Comparison of ENCODE assay signal across 8 mouse cellular contexts in genomic region chr4:41755338-41756305, GRCm38 (mm10). TPM values are rescaled to one million over a fixed set of nuclear protein-coding genes. Genes with fewer than 3 reads are reported as not detected.
DNase-seq lines count a peak whose midpoint lies in the region; ATAC-seq and TF ChIP-seq lines count a peak whose summit lies in the region.

Gene Sigmar1 (minus strand): TSS chr4:41756157.

- H3K4me2 ChIP-seq in CH12.LX (ENCODE audit: insufficient read depth, low read depth, poor library complexity, severe bottlenecking): peak within 1 kb of the TSS; percentile 64
- peak within 1 kb of the TSS; percentile 86 for H3K4me2 ChIP-seq in forebrain, embryonic 12.5 days
- peak within 1 kb of the TSS; percentile 80 for H3K4me2 ChIP-seq in heart, embryonic 16.5 days (ENCODE audit: low read depth, low read length)
- peak within 1 kb of the TSS; percentile 68 for H3K4me2 ChIP-seq in liver, embryonic 14.5 days (ENCODE audit: low read depth)
- peak within 1 kb of the TSS; percentile 85 for H3K4me2 ChIP-seq in stomach, embryonic 15.5 days

- H3K27ac ChIP-seq in CH12.LX (ENCODE audit: insufficient read depth, low read depth): peak within 1 kb of the TSS; percentile 17; the same call in 1 of the 2 replicates
- peak within 1 kb of the TSS; percentile 77 for H3K27ac ChIP-seq in forebrain, embryonic 12.5 days
- H3K27ac ChIP-seq in heart, embryonic 16.5 days (ENCODE audit: low read length): peak within 1 kb of the TSS; percentile 97
- peak within 1 kb of the TSS; percentile 47 for H3K27ac ChIP-seq in liver, embryonic 14.5 days
- H3K27ac ChIP-seq in stomach, embryonic 15.5 days: peak within 1 kb of the TSS; percentile 91

- ATAC-seq in forebrain, embryonic 12.5 days (ENCODE audit: low FRiP score): peak; percentile 72
- peak; percentile 71 for ATAC-seq in heart, embryonic 16.5 days (replicated peaks; ENCODE audit: extremely low read depth, insufficient read depth, low FRiP score)
- ATAC-seq in liver, embryonic 14.5 days (ENCODE audit: insufficient read depth): peak; percentile 81
- ATAC-seq in stomach, embryonic 15.5 days (ENCODE audit: insufficient read depth, low FRiP score, low read depth): peak; percentile 64

- peak within 1 kb of the TSS; percentile 75 to 86 (median 85) for H3K4me3 ChIP-seq in CH12.LX (replicated peaks in 1 of 3; ENCODE audit: low read depth in 2 of 3, low read length in 2 of 3, poor library complexity in 1 of 3)
- peak within 1 kb of the TSS; percentile 65 for H3K4me3 ChIP-seq in forebrain, embryonic 12.5 days (replicated peaks)
- peak within 1 kb of the TSS; percentile 85 for H3K4me3 ChIP-seq in heart, embryonic 16.5 days (ENCODE audit: low read length)
- H3K4me3 ChIP-seq in liver, embryonic 14.5 days (ENCODE audit: insufficient read depth in 1 of 2, low read depth in 2 of 2, low read length in 2 of 2): peak within 1 kb of the TSS; percentile 64 to 66
- H3K4me3 ChIP-seq in stomach, embryonic 15.5 days (replicated peaks): peak within 1 kb of the TSS; percentile 68

- H3K27me3 ChIP-seq in CH12.LX (replicated peaks): peaks cover 9% of the 10 kb centered on the region
- H3K27me3 ChIP-seq in forebrain, embryonic 12.5 days: 0 out of 2 replicates have a peak, but pooled peaks cover 12% of the 10 kb centered on the region
- no peaks in the 10 kb centered on the region for H3K27me3 ChIP-seq in heart, embryonic 16.5 days (ENCODE audit: control insufficient read depth, insufficient read depth, low read length)
- H3K27me3 ChIP-seq in liver, embryonic 14.5 days (ENCODE audit: control insufficient read depth, insufficient read depth, low read length): no peaks in the 10 kb centered on the region
- no peaks in the 10 kb centered on the region for H3K27me3 ChIP-seq in stomach, embryonic 15.5 days (replicated peaks)

- TF ChIP-seq RAD21 in CH12.LX (IDR thresholded peaks at IDR 0.05; ENCODE audit: low read depth, low read length): peak; percentile 83

- dilution Hi-C loops in CH12.LX (cut with MboI; ENCODE audit: extremely low pct_ligation_motif_present, extremely low pct_unique_long_range_greater_than_20kb, low sequenced_read_pairs): no loop called here

- TF ChIP-seq POLR2A in CH12.LX (IDR thresholded peaks at IDR 0.05; ENCODE audit: low read depth, low read length): peak; percentile 76

- WGBS in forebrain, embryonic 12.5 days: under 1% methylated on average over 57 of the region's 57 CpGs
- under 1% methylated on average over 56 of the region's 57 CpGs for WGBS in heart, embryonic 16.5 days
- WGBS in liver, embryonic 14.5 days (ENCODE audit: insufficient replicate concordance): under 1% methylated on average over 57 of the region's 57 CpGs
- WGBS in stomach, embryonic 15.5 days: under 1% methylated on average over 57 of the region's 57 CpGs

- no peaks in the 10 kb centered on the region for H3K9me3 ChIP-seq in CH12.LX (replicated peaks; ENCODE audit: low read length)
- H3K9me3 ChIP-seq in forebrain, embryonic 12.5 days: no peaks in the 10 kb centered on the region
- no peaks in the 10 kb centered on the region for H3K9me3 ChIP-seq in heart, embryonic 16.5 days (replicated peaks; ENCODE audit: control insufficient read depth, low read length)
- H3K9me3 ChIP-seq in liver, embryonic 14.5 days (ENCODE audit: control insufficient read depth, low read length): no peaks in the 10 kb centered on the region
- H3K9me3 ChIP-seq in stomach, embryonic 15.5 days: no peaks in the 10 kb centered on the region

- no peaks in the 10 kb centered on the region for H3K79me2 ChIP-seq in CH12.LX (replicated peaks; ENCODE audit: control insufficient read depth, extremely low read depth, insufficient read depth, poor library complexity, severe bottlenecking)

- in situ Hi-C loops in CH12.LX (cut with MboI; ENCODE audit: low pct_ligation_motif_present, low pct_unique_long_range_greater_than_20kb, low sequenced_read_pairs): no loop called here

- TF ChIP-seq EP300 in CH12.LX (IDR thresholded peaks at IDR 0.05; ENCODE audit: low read length): no peak
- no peak for TF ChIP-seq EP300 in liver, embryonic 14.5 days (IDR thresholded peaks at IDR 0.05; ENCODE audit: low read depth)

- peaks cover 6 to 31% of the 10 kb centered on the region in 2 experiments for H3K4me1 ChIP-seq in CH12.LX (ENCODE audit: control insufficient read depth in 1 of 2, insufficient read depth in 2 of 2)
- peaks cover 23% of the 10 kb centered on the region for H3K4me1 ChIP-seq in forebrain, embryonic 12.5 days
- peaks cover 30% of the 10 kb centered on the region for H3K4me1 ChIP-seq in heart, embryonic 16.5 days (ENCODE audit: control insufficient read depth, insufficient read depth, low read length)
- peaks cover 10 to 22% of the 10 kb centered on the region in 2 experiments for H3K4me1 ChIP-seq in liver, embryonic 14.5 days (replicated peaks; ENCODE audit: control insufficient read depth in 2 of 2, insufficient read depth in 2 of 2, low read length in 1 of 2)
- H3K4me1 ChIP-seq in stomach, embryonic 15.5 days: peaks cover 18% of the 10 kb centered on the region

- peak; percentile 44 to 89; a peak in 3 of 4 replicates for TF ChIP-seq CTCF in CH12.LX (conservative IDR thresholded peaks at IDR 0.05 in 1 of 2, IDR thresholded peaks at IDR 0.05 in 1 of 2; ENCODE audit: low read depth in 2 of 2, low read length in 2 of 2)
- peak; percentile 92 for TF ChIP-seq CTCF in liver, embryonic 14.5 days (IDR thresholded peaks at IDR 0.05; ENCODE audit: low read depth)

- H3K36me3 ChIP-seq in CH12.LX (replicated peaks in 1 of 2; ENCODE audit: control insufficient read depth in 1 of 2, insufficient read depth in 1 of 2, low read length in 1 of 2): peaks cover 13 to 41% of the 10 kb centered on the region in 2 experiments
- H3K36me3 ChIP-seq in forebrain, embryonic 12.5 days (replicated peaks): no peaks in the 10 kb centered on the region
- peaks cover 11% of the 10 kb centered on the region for H3K36me3 ChIP-seq in heart, embryonic 16.5 days (ENCODE audit: control insufficient read depth, insufficient read depth)
- no peaks in the 10 kb centered on the region; the same call in 1 of the 2 replicates for H3K36me3 ChIP-seq in liver, embryonic 14.5 days (replicated peaks; ENCODE audit: control insufficient read depth, insufficient read depth, low read depth)
- no peaks in the 10 kb centered on the region for H3K36me3 ChIP-seq in stomach, embryonic 15.5 days

- DNase-seq in CH12.LX (ENCODE audit: extremely low read depth): peak; percentile 86
- DNase-seq in c-Kit-positive CD71-positive TER-119-negative erythroid progenitor cells, embryonic 14.5 days (ENCODE audit: low read depth): peak; percentile 77
- peak; percentile 89 to 93 for DNase-seq in kidney, postnatal 36 days
- DNase-seq in liver, embryonic 14.5 days (ENCODE audit: low read depth in 3 of 3, low spot score in 3 of 3): peak; percentile 75 to 78 (median 76)
- DNase-seq in neural tube, embryonic 10.5 days (ENCODE audit: extremely low spot score, low spot score): peak; percentile 85

- H3K9ac ChIP-seq in CH12.LX (ENCODE audit: insufficient read depth, low read depth): peak within 1 kb of the TSS; percentile 63
- peak within 1 kb of the TSS; percentile 62 for H3K9ac ChIP-seq in forebrain, embryonic 12.5 days
- peak within 1 kb of the TSS; percentile 87 for H3K9ac ChIP-seq in heart, embryonic 16.5 days (ENCODE audit: low read length)
- peak within 1 kb of the TSS; percentile 59 for H3K9ac ChIP-seq in liver, embryonic 14.5 days (replicated peaks)
- peak within 1 kb of the TSS; percentile 63 for H3K9ac ChIP-seq in stomach, embryonic 15.5 days

TF ChIP-seq in CH12.LX, 34 proteins besides CTCF, POLR2A, EP300 and RAD21 (continues in another document):
- TF ChIP-seq ZKSCAN1 (IDR thresholded peaks at IDR 0.05; ENCODE audit: borderline replicate concordance, low read depth, low read length) (no peak), RCOR1 (conservative IDR thresholded peaks at IDR 0.05; ENCODE audit: low read depth, low read length) (no peak), ZC3H11A (IDR thresholded peaks at IDR 0.05; ENCODE audit: low read depth, low read length) (no peak), ETS1 (conservative IDR thresholded peaks at IDR 0.05; ENCODE audit: low read depth, low read length) (no peak), SIN3A (IDR thresholded peaks at IDR 0.05; ENCODE audit: low read length) (peak; percentile 63; the same call in 1 of the 2 replicates), KAT2A (IDR thresholded peaks at IDR 0.05; ENCODE audit: insufficient replicate concordance, low read length) (no peak), USF2 (conservative IDR thresholded peaks at IDR 0.05; ENCODE audit: low read depth, low read length) (peak; percentile 94), ZNF384 (IDR thresholded peaks at IDR 0.05; ENCODE audit: low read depth, low read length) (peak; percentile 73), NELFE (IDR thresholded peaks at IDR 0.05; ENCODE audit: low read depth, low read length) (peak; percentile 29; the same call in 1 of the 2 replicates), POLR2AphosphoS2 (IDR thresholded peaks at IDR 0.05; ENCODE audit: low read depth, low read length) (no peak), HCFC1 (IDR thresholded peaks at IDR 0.05; ENCODE audit: low read depth, low read length) (peak; percentile 50), MAFK (IDR thresholded peaks at IDR 0.05; ENCODE audit: insufficient replicate concordance, low read length) (no peak), JUN (IDR thresholded peaks at IDR 0.05; ENCODE audit: insufficient read depth, low read depth, low read length) (no peak), ELF1 (IDR thresholded peaks at IDR 0.05; ENCODE audit: low read depth, low read length) (peak; percentile 88), UBTF (IDR thresholded peaks at IDR 0.05; ENCODE audit: low read depth, low read length) (peak; percentile 65; the same call in 1 of the 2 replicates), TCF12 (IDR thresholded peaks at IDR 0.05; ENCODE audit: low read depth, low read length) (peak; percentile 36; the same call in 1 of the 2 replicates), GABPA (IDR thresholded peaks at IDR 0.05; ENCODE audit: insufficient replicate concordance, low read depth, low read length) (no peak), MYC (IDR thresholded peaks at IDR 0.05; ENCODE audit: low read depth, low read length) (no peak), NRF1 (IDR thresholded peaks at IDR 0.05; ENCODE audit: low read depth, low read length) (no peak), E2F4 (IDR thresholded peaks at IDR 0.05; ENCODE audit: insufficient replicate concordance, low read depth, low read length) (no peak)

RNA-seq across cellular contexts. Expression of gene Sigmar1, which starts in this region (rescaled TPM):
- total RNA-seq in CH12.LX (2012; rRNA removed): 60.7 and 70.2 TPM in 2 replicates
- total RNA-seq in CH12.LX (2014; rRNA removed): 19.8 and 26.4 TPM in 2 replicates
- polyA plus RNA-seq in CH12.LX (2012; ENCODE audit: insufficient read length, low read depth): 89.4 and 97.5 TPM in 2 replicates
- 57.3 and 57.8 TPM in 2 replicates for polyA plus RNA-seq in forebrain, embryonic 12.5 days (2016; fragmentation: Nextera tagmentation; extraction: Ambion mirVana)
- 60.5 and 61.7 TPM in 2 replicates for polyA plus RNA-seq in heart, embryonic 16.5 days (2015; fragmentation: Nextera tagmentation; extraction: Ambion mirVana)
- polyA plus RNA-seq in liver, embryonic 14.5 days (2012; rRNA removed): 24.4 and 30.2 TPM in 2 replicates
- 36.0 and 36.2 TPM in 2 replicates for polyA plus RNA-seq in liver, embryonic 14.5 days (2014; fragmentation: Nextera tagmentation; extraction: Ambion mirVana)
- polyA plus RNA-seq in stomach, embryonic 15.5 days (2015; fragmentation: Nextera tagmentation; extraction: Ambion mirVana): 81.6 and 82.2 TPM in 2 replicates

Comparison
In these comparisons a context has a peak if more than half of its experiments do, and no peak if none do; other contexts are left out.
1. Peak in every context shown above with its lines: DNase-seq, ATAC-seq, H3K4me3 ChIP-seq and H3K27ac ChIP-seq.
2. H3K27ac ChIP-seq: peak in every context shown above with its lines; median percentile 97 in heart, embryonic 16.5 days; 91 in stomach, embryonic 15.5 days; 77 in forebrain, embryonic 12.5 days; 47 in liver, embryonic 14.5 days; 17 in CH12.LX.